In genomic region chr4:133226073-133226472, GRCm38 (mm10) we compare ENCODE assay signal across 23 mouse cellular contexts. TPM values are rescaled to one million over a fixed set of nuclear protein-coding genes. Genes with fewer than 3 reads are reported as not detected.
DNase-seq lines count a peak whose midpoint lies in the region; ATAC-seq and TF ChIP-seq lines count a peak whose summit lies in the region.
"Had no signal": no experiment of that assay in that cellular context is flagged by ENCODE, and none has a peak within 500 bp of the region (broad histone marks: within the 10 kb centered on the region; RNA-seq: fewer than 3 reads in every experiment).

No protein-coding gene starts in this region.

- intact Hi-C loops in left cerebral cortex, adult 2 months (cut with DNase I): no loop called here

- peaks cover 19% of the 10 kb centered on the region for H3K27me3 ChIP-seq in heart, embryonic 12.5 days (replicated peaks)
- H3K27me3 ChIP-seq in embryonic facial prominence, embryonic 15.5 days: peaks cover 9% of the 10 kb centered on the region
- H3K27me3 ChIP-seq: Patski had no signal

- H3K36me3 ChIP-seq in heart, embryonic 12.5 days: no peaks in the 10 kb centered on the region
- no peaks in the 10 kb centered on the region for H3K36me3 ChIP-seq in embryonic facial prominence, embryonic 15.5 days
- H3K36me3 ChIP-seq: kidney, embryonic 15.5 days; midbrain, embryonic 10.5 days had no signal

- H3K9me3 ChIP-seq in heart, embryonic 12.5 days (replicated peaks): no peaks in the 10 kb centered on the region
- H3K9me3 ChIP-seq in embryonic facial prominence, embryonic 15.5 days (replicated peaks): no peaks in the 10 kb centered on the region
- H3K9me3 ChIP-seq: kidney, embryonic 15.5 days; midbrain, embryonic 10.5 days had no signal

- no peak for ATAC-seq in heart, embryonic 12.5 days (ENCODE audit: insufficient number of reproducible peaks, low FRiP score)
- no peak for ATAC-seq in embryonic facial prominence, embryonic 15.5 days (ENCODE audit: insufficient number of reproducible peaks, low FRiP score, low TSS enrichment, low read depth)
- ATAC-seq in cerebellum, adult (ENCODE audit: insufficient number of reproducible peaks, low FRiP score, low TSS enrichment): no peak
- ATAC-seq in megakaryocyte progenitor cell, adult 5-6 weeks (replicated peaks; ENCODE audit: poor library complexity): no peak
- ATAC-seq: hindbrain, embryonic 16.5 days; intestine, postnatal 0 days; Patski had no signal

- H3K4me2 ChIP-seq in heart, embryonic 12.5 days: no peak overlapping the region
- H3K4me2 ChIP-seq in embryonic facial prominence, embryonic 15.5 days (replicated peaks): no peak overlapping the region
- H3K4me2 ChIP-seq: kidney, embryonic 15.5 days had no signal

- H3K9ac ChIP-seq in heart, embryonic 12.5 days: no peak overlapping the region
- H3K9ac ChIP-seq in embryonic facial prominence, embryonic 15.5 days: no peak overlapping the region
- H3K9ac ChIP-seq: kidney, embryonic 15.5 days; liver, embryonic 14.5 days had no signal

- peak; percentile 54 for DNase-seq in heart, adult 8-10 months (ENCODE audit: low spot score)
- peak; percentile 80 for DNase-seq in adipocyte (ENCODE audit: low spot score)
- peak; percentile 48 for DNase-seq in lung, postnatal 14 days
- DNase-seq in left cerebral cortex, adult 2 months (ENCODE audit: extremely low spot score in 1 of 2, low spot score in 2 of 2): no peak
- DNase-seq: adrenal gland, postnatal 36 days; cerebellum, adult 2 months; cerebellum, postnatal 36 days; kidney, postnatal 4 days; layer of hippocampus, postnatal 36 days had no signal

- H3K4me1 ChIP-seq in heart, embryonic 12.5 days (replicated peaks): peaks cover 5% of the 10 kb centered on the region; the same call in 1 of the 2 replicates
- H3K4me1 ChIP-seq in embryonic facial prominence, embryonic 15.5 days: peaks cover 36% of the 10 kb centered on the region

- WGBS in heart, embryonic 12.5 days: 67% methylated on average over 10 of the region's 10 CpGs
- 48% methylated on average over 10 of the region's 10 CpGs for WGBS in embryonic facial prominence, embryonic 15.5 days

- TF ChIP-seq CTCF in left cerebral cortex, adult 2 months (IDR thresholded peaks at IDR 0.05): no peak

- no peak overlapping the region for H3K4me3 ChIP-seq in heart, embryonic 12.5 days
- no peak overlapping the region for H3K4me3 ChIP-seq in embryonic facial prominence, embryonic 15.5 days (replicated peaks)
- H3K4me3 ChIP-seq in left cerebral cortex, adult 2 months: no peak overlapping the region
- H3K4me3 ChIP-seq: kidney, embryonic 15.5 days; midbrain, embryonic 10.5 days had no signal

- no peak overlapping the region for H3K27ac ChIP-seq in heart, embryonic 12.5 days (ENCODE audit: poor library complexity, severe bottlenecking)
- peak overlapping the region; percentile 63 for H3K27ac ChIP-seq in embryonic facial prominence, embryonic 15.5 days (replicated peaks)
- H3K27ac ChIP-seq in left cerebral cortex, adult 2 months: no peak overlapping the region
- H3K27ac ChIP-seq: kidney, embryonic 15.5 days; liver, embryonic 14.5 days; midbrain, embryonic 10.5 days had no signal

RNA-seq across cellular contexts. Expression of gene Gpr3, which starts 13.7 kb away (rescaled TPM):
- not detected for total RNA-seq in heart, adult 8-10 months (2022)
- 0.27 and 0.37 TPM in 2 replicates for polyA plus RNA-seq in heart, embryonic 12.5 days (2016; fragmentation: Nextera tagmentation; extraction: Ambion mirVana)
- 0.07 and 0.24 TPM in 2 replicates for polyA plus RNA-seq in embryonic facial prominence, embryonic 15.5 days (2015; fragmentation: Nextera tagmentation; extraction: Ambion mirVana)
- total RNA-seq in megakaryocyte progenitor cell, adult 5-6 weeks (2015): not detected in 2 replicates
- 0.08 TPM in 1 of 2 replicates, not detected in the other for total RNA-seq in megakaryocyte progenitor cell, adult 5-6 weeks (2017)
- total RNA-seq in left cerebral cortex, adult 2 months (2021): 10 to 100 TPM; 12.5 to 15.6 TPM
- total RNA-seq: gastrocnemius, postnatal 36 days had no signal
- polyA plus RNA-seq: intestine, postnatal 0 days; liver, embryonic 14.5 days; stomach, embryonic 14.5 days; thymus, postnatal 0 days had no signal

RNA-seq across cellular contexts. Expression of gene Cd164l2, which starts 14.1 kb away (rescaled TPM):
- not detected for total RNA-seq in heart, adult 8-10 months (2022)
- polyA plus RNA-seq in heart, embryonic 12.5 days (2016; fragmentation: Nextera tagmentation; extraction: Ambion mirVana): 0.34 TPM in 1 of 2 replicates, not detected in the other
- polyA plus RNA-seq in embryonic facial prominence, embryonic 15.5 days (2015; fragmentation: Nextera tagmentation; extraction: Ambion mirVana): 8.8 and 9.3 TPM in 2 replicates
- not detected in 2 replicates for total RNA-seq in megakaryocyte progenitor cell, adult 5-6 weeks (2015)
- not detected in 2 replicates for total RNA-seq in megakaryocyte progenitor cell, adult 5-6 weeks (2017)
- 1 to 10 TPM; 7.3 to 7.7 TPM for total RNA-seq in left cerebral cortex, adult 2 months (2021)
- polyA plus RNA-seq: forebrain, embryonic 11.5 days had no signal

RNA-seq across cellular contexts. Expression of gene Map3k6, which starts 14.5 kb away (rescaled TPM):
- 10 to 100 TPM; 14.8 to 21.8 (median 16.3) TPM for total RNA-seq in heart, adult 8-10 months (2022)
- polyA plus RNA-seq in heart, embryonic 12.5 days (2016; fragmentation: Nextera tagmentation; extraction: Ambion mirVana): 2.3 and 3.2 TPM in 2 replicates
- 17.4 and 20.6 TPM in 2 replicates for polyA plus RNA-seq in embryonic facial prominence, embryonic 15.5 days (2015; fragmentation: Nextera tagmentation; extraction: Ambion mirVana)
- 3.6 and 4.6 TPM in 2 replicates for total RNA-seq in megakaryocyte progenitor cell, adult 5-6 weeks (2015)
- 0.87 and 6.1 TPM in 2 replicates for total RNA-seq in megakaryocyte progenitor cell, adult 5-6 weeks (2017)
- total RNA-seq in left cerebral cortex, adult 2 months (2021): 10 to 100 TPM in 1 of 2 experiments, 1 to 10 TPM in 1; 5.3 to 10.6 TPM

RNA-seq across cellular contexts. Expression of gene Sytl1, which starts 36.8 kb away (rescaled TPM):
- total RNA-seq in heart, adult 8-10 months (2022): under 1 TPM; 0.30 to 0.59 (median 0.33) TPM
- 0.41 and 0.47 TPM in 2 replicates for polyA plus RNA-seq in heart, embryonic 12.5 days (2016; fragmentation: Nextera tagmentation; extraction: Ambion mirVana)
- polyA plus RNA-seq in embryonic facial prominence, embryonic 15.5 days (2015; fragmentation: Nextera tagmentation; extraction: Ambion mirVana): 39.7 and 40.2 TPM in 2 replicates
- 1.9 and 2.0 TPM in 2 replicates for total RNA-seq in megakaryocyte progenitor cell, adult 5-6 weeks (2015)
- total RNA-seq in megakaryocyte progenitor cell, adult 5-6 weeks (2017): 3.9 and 5.2 TPM in 2 replicates
- total RNA-seq in left cerebral cortex, adult 2 months (2021): 1 to 10 TPM; 3.0 TPM

RNA-seq across cellular contexts. Expression of gene Tmem222, which starts 51.5 kb away (rescaled TPM):
- 10 to 100 TPM; 29.3 to 39.8 (median 34.3) TPM for total RNA-seq in heart, adult 8-10 months (2022)
- polyA plus RNA-seq in heart, embryonic 12.5 days (2016; fragmentation: Nextera tagmentation; extraction: Ambion mirVana): 52.4 and 55.2 TPM in 2 replicates
- polyA plus RNA-seq in embryonic facial prominence, embryonic 15.5 days (2015; fragmentation: Nextera tagmentation; extraction: Ambion mirVana): 79.1 and 87.8 TPM in 2 replicates
- 43.2 and 50.8 TPM in 2 replicates for total RNA-seq in megakaryocyte progenitor cell, adult 5-6 weeks (2015)
- 17.4 TPM in 2 replicates for total RNA-seq in megakaryocyte progenitor cell, adult 5-6 weeks (2017)
- total RNA-seq in left cerebral cortex, adult 2 months (2021): 10 to 100 TPM; 87.3 to 91.2 TPM

Comparison
In these comparisons a context has a peak if more than half of its experiments do, and no peak if none do; other contexts are left out.
1. DNase-seq: peak in heart, adult 8-10 months (single experiment), adipocyte (single experiment) and lung, postnatal 14 days (single experiment); none in left cerebral cortex, adult 2 months (0 of 2).
2. RNA of gene Gpr3, which starts 13.7 kb away (total RNA-seq): 12.5 to 15.6 TPM in left cerebral cortex, adult 2 months; 0.08 TPM in megakaryocyte progenitor cell, adult 5-6 weeks and not detected in heart, adult 8-10 months; every median in the first group is over 10 times any median in the second.
3. RNA of gene Cd164l2, which starts 14.1 kb away (total RNA-seq): 7.3 to 7.7 TPM in left cerebral cortex, adult 2 months; not detected in heart, adult 8-10 months and not detected in megakaryocyte progenitor cell, adult 5-6 weeks; every median in the first group is over 4 times any median in the second.